Mouse (Mus musculus) kidney, embryonic 14.5 days (tissue): Measurements from ENCODE around the gene Mrm2. TPM values are rescaled to one million over a fixed set of nuclear protein-coding genes. Genes with fewer than 3 reads are reported as not detected.

Experiments used
- ATAC-seq: fragments of 200-750 bp; cut with Nextera tagmentation; 2 replicates; pipeline ENCODE4 v1.8.0; 2017; ENCODE audit warnings: moderate number of reproducible peaks, mild to moderate bottlenecking, moderate TSS enrichment, moderate library complexity; ENCODE audit not compliant: low FRiP score, low TSS enrichment
- H3K27ac ChIP-seq: fragments of 300-500 bp; sonication (generic); 2 replicates; pipeline ENCODE4 v1.5.1; 2014; ENCODE audit warnings: low read depth, mild to moderate bottlenecking, low read length, moderate library complexity, mixed read lengths
- H3K27me3 ChIP-seq: fragments of 300-500 bp; sonication (generic); 2 replicates; pipeline ENCODE4 v1.6.1; 2014; ENCODE audit warnings: mild to moderate bottlenecking, low read length; ENCODE audit not compliant: control insufficient read depth, insufficient read depth
- H3K36me3 ChIP-seq: fragments of 300-500 bp; sonication (generic); 2 replicates; pipeline ENCODE4 v1.6.1; 2014; ENCODE audit warnings: low read length, mixed read lengths; ENCODE audit not compliant: control insufficient read depth, insufficient read depth
- H3K4me1 ChIP-seq: fragments of 300-500 bp; sonication (generic); 2 replicates; pipeline ENCODE4 v1.6.1; 2014; ENCODE audit warnings: low read length, mixed read lengths; ENCODE audit not compliant: control insufficient read depth, insufficient read depth
- H3K4me2 ChIP-seq: fragments of 300-500 bp; sonication (generic); replicated peaks from 2 replicates; pipeline ENCODE4 v1.6.1; 2014; ENCODE audit warnings: low read depth, mild to moderate bottlenecking, low read length
- H3K4me3 ChIP-seq: fragments of 300-500 bp; sonication (generic); 2 replicates; pipeline ENCODE4 v1.5.1; 2014; ENCODE audit warnings: mild to moderate bottlenecking, low read length
- H3K9ac ChIP-seq: fragments of 300-500 bp; sonication (generic); 2 replicates; pipeline ENCODE4 v1.6.1; 2014; ENCODE audit warnings: low read depth, mild to moderate bottlenecking, low read length, moderate library complexity
- H3K9me3 ChIP-seq: fragments of 300-500 bp; sonication (generic); 2 replicates; pipeline ENCODE4 v1.6.1; 2016; ENCODE audit warnings: low read length; ENCODE audit not compliant: control insufficient read depth
- WGBS: fragments of 180-500 bp; shearing (Covaris S2); extraction: QIAGEN DNeasy Blood & Tissue Kit; methylation state at CpG from one replicate; pipeline ENCODE4 v1.1.7; 2014; 5-methylcytosine and 5-hydroxymethylcytosine counted together
- polyA plus RNA-seq: library from polyadenylated mRNA; unstranded; fragments of >200 nt; fragmentation: Nextera tagmentation; extraction: Ambion mirVana; gene quantifications from 2 replicates; pipeline ENCODE4 v1.2.1, GENCODE M21; 2014

Gene Mrm2
- polyA plus RNA-seq, 1 experiment from 2014 or later, result 19.5 TPM

DNA sequence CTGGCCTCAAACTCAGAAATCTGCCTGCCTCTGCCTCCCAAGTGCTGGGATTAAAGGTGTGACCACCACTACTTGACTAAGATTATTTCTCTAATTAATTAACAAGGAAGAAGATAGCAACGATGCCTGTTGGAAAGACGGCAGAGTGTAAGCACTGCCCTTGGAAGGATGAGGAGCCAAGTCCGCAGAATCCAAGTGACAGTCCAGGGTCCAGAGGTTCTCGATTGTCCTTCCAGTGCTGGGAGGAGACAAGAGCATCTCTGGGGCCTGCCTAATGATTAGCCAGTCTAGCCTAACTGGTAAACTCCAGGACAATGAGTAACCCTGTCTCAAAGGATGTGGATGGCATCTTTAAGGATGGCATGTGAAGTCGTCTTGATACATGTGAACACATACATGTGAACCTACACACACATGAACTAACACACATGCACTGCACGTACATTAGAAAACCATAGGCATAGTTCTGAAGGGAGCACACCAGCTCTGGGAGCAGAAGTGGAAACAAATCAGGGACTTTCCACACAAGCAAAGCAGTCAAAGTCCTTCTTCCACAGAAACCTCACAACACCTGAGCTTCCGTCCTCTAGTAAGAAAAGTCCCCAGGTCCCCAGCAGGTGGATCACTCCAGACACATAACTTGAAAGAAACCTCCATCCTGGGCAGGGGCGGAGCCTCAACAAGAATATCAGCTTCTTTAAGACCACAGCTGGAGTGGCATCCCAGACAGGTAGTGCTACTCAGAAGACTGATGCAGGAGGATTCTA lies 19.2 kb upstream of the Mrm2 start:
- no peak overlapping the region for H3K9ac ChIP-seq
- ATAC-seq, result no peak
- H3K27me3 ChIP-seq, result no peaks in the 10 kb centered on the region
- WGBS, result 92% methylated on average over 8 of the region's 8 CpGs
- no peak overlapping the region for H3K4me3 ChIP-seq
- H3K4me2 ChIP-seq, result no peak overlapping the region
- H3K36me3 ChIP-seq, result peaks cover 44% of the 10 kb centered on the region
- H3K4me1 ChIP-seq, result no peaks in the 10 kb centered on the region
- no peaks in the 10 kb centered on the region for H3K9me3 ChIP-seq
- no peak overlapping the region for H3K27ac ChIP-seq

DNA sequence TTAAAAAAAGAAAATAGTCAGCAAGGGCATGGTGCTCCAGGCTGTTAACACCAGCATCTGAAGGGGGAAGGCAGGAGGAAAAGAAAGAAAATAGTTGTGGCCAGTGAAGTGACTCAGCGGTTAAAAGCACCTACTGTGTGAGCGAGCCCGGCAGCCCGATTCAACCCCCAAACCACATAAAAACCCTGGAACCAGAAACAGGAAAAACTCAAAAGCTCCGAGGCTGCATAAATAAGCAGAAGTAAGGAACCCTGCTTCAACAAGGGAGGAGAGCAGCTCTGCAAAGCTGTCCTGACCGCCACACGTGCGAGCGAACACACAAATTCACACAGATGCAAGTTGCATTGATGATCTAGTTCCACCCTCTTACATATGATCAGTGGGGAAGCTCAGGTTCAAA lies 18.2 kb upstream of the Mrm2 start:
- Histone ChIP-seq H3K4me3 (no peak overlapping the region), H3K27ac (no peak overlapping the region), H3K9ac (no peak overlapping the region), H3K36me3 (peaks cover 38% of the 10 kb centered on the region), H3K9me3 (no peaks in the 10 kb centered on the region), H3K27me3 (no peaks in the 10 kb centered on the region), H3K4me2 (no peak overlapping the region), H3K4me1 (no peaks in the 10 kb centered on the region)
- WGBS, result 98% methylated on average over 9 of the region's 9 CpGs
- ATAC-seq, result no peak

DNA sequence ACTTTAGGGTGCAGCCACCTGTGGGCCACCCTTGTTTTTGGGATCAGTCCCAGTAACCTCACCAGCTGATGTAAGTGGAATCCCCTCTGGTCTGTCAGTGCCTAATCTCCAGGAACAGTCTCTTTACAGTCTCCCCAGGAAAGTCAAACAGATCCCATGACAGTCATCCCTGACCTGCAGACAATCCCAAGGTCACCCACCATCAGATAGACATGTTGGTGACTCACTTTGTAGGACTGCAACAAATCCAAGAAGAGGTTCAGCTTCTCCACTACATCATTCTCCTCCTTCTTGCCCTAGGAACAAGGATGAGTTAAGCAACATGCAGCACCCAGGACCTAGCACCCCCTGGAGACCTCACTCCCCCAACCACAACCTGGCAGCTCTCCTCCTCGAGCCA lies 14.4 kb upstream of the Mrm2 start:
- Histone ChIP-seq H3K9me3 (no peaks in the 10 kb centered on the region), H3K4me3 (no peak overlapping the region), H3K9ac (no peak overlapping the region), H3K4me2 (no peak overlapping the region), H3K27me3 (no peaks in the 10 kb centered on the region), H3K27ac (no peak overlapping the region), H3K36me3 (peaks cover 19% of the 10 kb centered on the region; the same call in 1 of the 2 replicates), H3K4me1 (no peaks in the 10 kb centered on the region)
- no peak for ATAC-seq
- WGBS, result 89% methylated on average over 1 of the region's 1 CpGs

DNA sequence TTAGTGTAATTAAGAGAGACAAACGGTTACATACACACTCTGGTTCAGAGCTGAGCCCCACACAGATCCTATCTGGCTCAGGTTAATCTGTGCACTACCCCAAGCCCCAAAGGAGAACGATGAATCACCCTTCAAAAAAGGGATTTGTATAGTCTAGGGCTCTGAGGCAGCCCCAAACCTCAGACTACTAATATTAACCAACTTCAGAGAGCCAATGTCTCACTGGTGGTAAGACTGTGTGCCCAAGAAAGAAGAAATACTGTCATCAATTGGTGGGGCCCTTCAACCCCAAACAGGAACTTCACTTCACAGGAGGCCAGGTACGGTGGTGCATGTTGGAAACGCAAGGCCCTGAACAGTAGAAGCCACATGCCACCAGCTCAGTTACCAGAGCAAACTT lies 13.5 kb upstream of the Mrm2 start:
- no peak for ATAC-seq
- no peak overlapping the region for H3K9ac ChIP-seq
- H3K4me1 ChIP-seq, result no peaks in the 10 kb centered on the region
- no peak overlapping the region for H3K27ac ChIP-seq
- no peak overlapping the region for H3K4me3 ChIP-seq
- 87% methylated on average over 4 of the region's 4 CpGs for WGBS
- no peak overlapping the region for H3K4me2 ChIP-seq
- H3K27me3 ChIP-seq, result no peaks in the 10 kb centered on the region
- H3K36me3 ChIP-seq, result peaks cover 24% of the 10 kb centered on the region; the same call in 1 of the 2 replicates
- no peaks in the 10 kb centered on the region for H3K9me3 ChIP-seq

DNA sequence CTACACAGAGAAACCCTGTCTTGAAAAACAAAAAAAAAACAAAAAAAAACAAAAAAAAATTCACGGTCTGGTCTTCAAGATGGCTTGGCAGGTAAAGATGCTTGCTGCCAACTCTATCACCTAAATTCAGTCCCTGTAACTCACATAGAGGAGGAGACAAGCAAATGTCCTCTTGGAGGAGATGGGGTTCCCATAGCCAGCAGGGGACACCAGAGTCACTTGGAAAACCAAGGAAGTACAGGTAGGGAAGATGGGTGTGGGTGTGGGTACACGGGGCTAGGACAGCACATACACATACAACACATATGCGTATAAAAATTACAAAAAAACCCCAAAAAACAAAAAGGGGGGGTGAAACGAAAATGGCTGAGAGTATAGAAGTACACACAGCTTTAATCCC lies 11.2 kb upstream of the Mrm2 start:
- Histone ChIP-seq H3K9me3 (no peaks in the 10 kb centered on the region), H3K4me3 (no peak overlapping the region), H3K27me3 (no peaks in the 10 kb centered on the region), H3K4me1 (no peaks in the 10 kb centered on the region), H3K9ac (no peak overlapping the region), H3K27ac (no peak overlapping the region), H3K4me2 (no peak overlapping the region), H3K36me3 (peaks cover 47% of the 10 kb centered on the region; the same call in 1 of the 2 replicates)
- ATAC-seq, result no peak
- WGBS, result 92% methylated on average over 4 of the region's 4 CpGs

DNA sequence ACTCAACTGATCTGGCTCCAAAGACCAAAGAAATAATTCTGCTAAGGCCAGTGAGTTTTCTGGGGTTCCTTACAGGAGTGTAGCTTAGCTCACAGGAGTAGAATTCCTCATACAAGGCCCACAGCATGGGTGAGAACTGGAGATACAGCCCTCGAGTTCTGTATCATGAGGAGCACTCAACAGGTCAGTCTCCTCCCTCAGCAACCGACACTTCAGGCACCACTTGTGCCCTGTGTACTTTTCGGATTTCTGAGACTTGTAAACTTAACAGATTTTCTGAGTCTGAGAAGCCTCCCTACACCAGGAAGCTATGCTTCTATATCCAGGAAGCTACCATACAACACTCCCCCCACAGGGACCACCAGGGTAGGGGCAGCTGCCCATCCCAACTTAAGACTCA lies 8.1 kb upstream of the Mrm2 start:
- ATAC-seq, result no peak
- peaks cover 47% of the 10 kb centered on the region; the same call in 1 of the 2 replicates for H3K36me3 ChIP-seq
- WGBS, result 94% methylated on average over 3 of the region's 3 CpGs
- no peak overlapping the region for H3K4me3 ChIP-seq
- no peaks in the 10 kb centered on the region for H3K4me1 ChIP-seq
- no peak overlapping the region for H3K4me2 ChIP-seq
- H3K27ac ChIP-seq, result no peak overlapping the region
- no peak overlapping the region for H3K9ac ChIP-seq
- H3K27me3 ChIP-seq, result no peaks in the 10 kb centered on the region
- H3K9me3 ChIP-seq, result no peaks in the 10 kb centered on the region

DNA sequence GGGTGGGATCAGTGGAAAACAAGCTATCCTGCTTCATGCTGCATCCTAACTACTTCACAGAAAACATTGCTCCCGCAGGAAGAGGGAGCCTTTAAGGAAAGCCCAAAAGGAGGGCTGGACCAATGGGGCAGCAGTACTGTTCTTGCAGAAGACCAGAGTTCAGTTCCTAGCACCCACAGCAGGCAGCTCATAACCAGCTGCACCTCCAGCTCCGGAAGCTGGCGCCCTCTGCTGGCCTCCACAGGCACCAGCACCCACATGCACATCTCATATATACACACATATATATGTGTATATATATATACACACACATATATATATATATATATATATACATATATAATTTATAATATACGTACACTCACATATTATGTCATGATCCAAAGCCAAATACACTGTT lies 7.1 kb upstream of the Mrm2 start:
- H3K27me3 ChIP-seq, result no peaks in the 10 kb centered on the region
- WGBS, result 96% methylated on average over 4 of the region's 4 CpGs
- no peak overlapping the region for H3K4me3 ChIP-seq
- peaks cover 37% of the 10 kb centered on the region; the same call in 1 of the 2 replicates for H3K36me3 ChIP-seq
- ATAC-seq, result no peak
- no peaks in the 10 kb centered on the region for H3K9me3 ChIP-seq
- no peaks in the 10 kb centered on the region for H3K4me1 ChIP-seq
- no peak overlapping the region for H3K27ac ChIP-seq
- no peak overlapping the region for H3K4me2 ChIP-seq
- no peak overlapping the region for H3K9ac ChIP-seq

DNA sequence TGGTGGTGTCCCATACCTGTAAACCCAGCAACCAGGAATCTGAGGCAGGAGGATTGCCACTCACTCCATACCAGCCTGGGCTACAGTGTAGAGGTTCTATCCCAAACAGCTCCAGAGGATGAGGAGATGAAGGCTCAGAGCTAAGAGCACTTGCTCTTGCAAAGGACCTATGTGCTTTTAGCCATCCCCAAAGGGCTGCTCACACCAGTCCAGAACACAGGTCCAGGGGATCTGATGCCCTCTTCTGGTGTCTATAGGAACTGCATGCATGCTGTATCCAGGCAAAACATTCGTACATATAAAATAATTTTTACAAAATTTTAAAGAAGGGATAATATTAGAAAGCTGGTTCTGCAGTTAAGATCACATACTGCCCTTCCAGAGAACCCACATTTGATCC lies 5.0 kb upstream of the Mrm2 start:
- H3K4me2 ChIP-seq, result no peak overlapping the region
- ATAC-seq, result no peak
- no peaks in the 10 kb centered on the region for H3K9me3 ChIP-seq
- peaks cover 36% of the 10 kb centered on the region; the same call in 1 of the 2 replicates for H3K36me3 ChIP-seq
- H3K9ac ChIP-seq, result no peak overlapping the region
- no peaks in the 10 kb centered on the region for H3K27me3 ChIP-seq
- no peak overlapping the region for H3K27ac ChIP-seq
- H3K4me1 ChIP-seq, result no peaks in the 10 kb centered on the region
- 84% methylated on average over 1 of the region's 1 CpGs for whole genome bisulfite sequencing
- no peak overlapping the region for H3K4me3 ChIP-seq

DNA sequence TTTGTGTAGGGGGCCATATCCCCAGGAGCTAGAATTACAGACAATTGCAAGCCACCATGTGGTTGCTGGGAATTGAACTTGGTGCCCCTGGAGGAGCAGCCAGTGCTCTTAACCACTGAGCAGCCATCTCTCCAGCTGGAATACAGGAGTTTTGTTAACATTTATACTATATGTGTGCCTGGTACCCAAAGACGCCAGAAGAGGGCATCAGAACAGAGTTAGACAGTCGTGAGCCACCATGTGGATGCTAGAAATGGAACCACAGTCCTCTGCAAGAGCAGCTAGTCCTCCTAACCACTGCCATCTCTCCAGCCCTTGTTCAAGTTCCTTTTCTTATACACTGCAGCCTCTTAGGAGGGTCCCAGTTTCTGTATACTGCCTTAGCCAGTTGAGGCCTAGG lies 1.9 kb upstream of the Mrm2 start:
- Histone ChIP-seq H3K9ac (no peak overlapping the region), H3K27me3 (no peaks in the 10 kb centered on the region), H3K9me3 (no peaks in the 10 kb centered on the region), H3K4me2 (no peak overlapping the region), H3K36me3 (peaks cover 13% of the 10 kb centered on the region; the same call in 1 of the 2 replicates), H3K4me3 (no peak overlapping the region), H3K4me1 (peaks cover 6% of the 10 kb centered on the region; the same call in 1 of the 2 replicates), H3K27ac (no peak overlapping the region)
- WGBS, result 52% methylated on average over 2 of the region's 2 CpGs
- ATAC-seq, result no peak
